Mouse (Mus musculus): ENCODE measurements around the gene Pebp1.

The Pebp1 gene

DNA sequence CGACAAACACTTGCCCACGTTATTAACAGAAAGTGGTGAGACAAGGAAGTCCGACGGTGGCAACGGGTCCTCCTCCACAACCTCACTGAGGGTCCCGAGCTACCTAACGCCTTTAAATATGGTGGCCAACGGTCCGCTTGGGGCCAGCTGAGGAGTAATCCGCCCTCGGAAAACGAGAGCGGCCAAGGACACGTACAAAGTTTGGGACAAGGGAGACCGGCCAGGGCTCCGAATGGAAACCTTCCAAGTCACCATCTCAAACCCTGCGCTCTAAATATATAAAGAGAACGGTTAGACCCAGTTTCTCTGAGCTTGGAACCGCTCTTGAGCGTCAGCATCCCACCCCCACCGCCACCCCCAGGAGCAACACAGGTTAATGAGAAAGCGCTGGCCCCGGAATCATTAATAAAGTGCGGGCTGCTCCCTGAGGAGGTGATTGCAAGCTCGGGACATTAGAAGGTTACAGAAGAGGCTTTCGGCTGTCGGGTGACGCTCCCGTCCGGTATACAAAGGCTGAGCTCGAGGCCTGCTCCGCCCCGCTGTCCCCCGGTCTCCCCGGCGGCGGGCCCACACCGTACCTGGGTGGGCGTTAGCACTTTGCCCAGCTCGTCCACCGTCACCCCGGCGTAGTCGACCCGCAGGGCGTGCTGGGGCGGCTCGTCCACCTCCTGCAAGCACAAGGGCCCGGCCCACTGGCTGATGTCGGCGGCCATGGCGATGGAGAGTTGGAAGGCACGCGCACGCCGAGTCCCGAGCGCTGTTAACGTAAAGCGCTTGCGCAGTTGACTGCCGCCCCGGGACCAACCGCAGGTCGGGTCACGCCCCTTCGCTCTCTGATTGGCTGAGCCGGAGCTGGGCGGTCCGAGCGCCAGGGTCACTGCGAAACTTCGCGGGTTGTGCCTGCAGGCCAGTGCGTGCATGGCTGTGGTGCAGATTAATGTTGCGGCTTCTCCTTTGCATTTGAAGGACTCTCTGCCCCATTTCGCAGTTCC is at the start of gene Pebp1:
Gene Pebp1 (minus strand): TSS at position 795 of the 992 bp plus-strand sequence.
- peak; percentile 97 to 98 for DNase-seq

DNA sequence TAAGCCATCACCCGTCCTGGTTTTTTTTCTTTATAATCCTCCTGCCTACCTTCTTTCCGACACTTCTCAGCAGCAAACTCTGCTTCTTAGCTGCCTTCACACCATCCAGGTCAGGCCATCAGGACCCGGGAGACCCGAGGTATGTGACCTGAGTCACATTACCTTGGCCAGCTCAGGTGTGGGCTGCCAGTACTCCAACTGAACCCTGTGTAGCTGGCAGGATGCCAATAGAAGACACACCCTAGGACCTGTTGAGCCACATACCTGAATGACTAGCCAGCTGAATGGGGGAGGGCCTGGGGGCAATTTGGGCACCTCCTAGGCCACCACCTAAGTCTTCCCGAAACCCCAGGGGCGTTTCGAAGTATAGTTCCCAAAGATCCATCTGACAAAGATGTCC is 43.0 kb upstream of the Pebp1 start:
- peak; percentile 17 to 25 for DNase-seq

DNA sequence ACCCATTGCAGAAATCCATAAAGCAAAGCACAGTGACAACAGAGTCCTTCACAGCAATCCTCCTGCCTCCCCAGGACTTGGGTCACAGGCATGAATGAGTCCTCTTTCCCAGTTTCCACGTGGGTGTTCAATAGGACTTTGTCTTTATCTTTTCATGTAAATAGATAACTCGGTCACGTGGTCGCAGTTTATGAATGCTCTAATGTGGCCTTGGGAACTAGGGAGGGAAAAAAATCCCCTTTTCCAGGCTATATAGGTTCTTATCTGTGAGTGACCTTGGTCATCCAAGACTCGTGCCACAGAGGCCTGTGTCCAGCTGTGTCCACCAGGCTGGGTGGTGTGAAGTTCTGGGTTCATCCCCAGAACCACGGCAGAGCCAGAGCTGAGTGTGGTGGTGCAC is 39.0 kb upstream of the Pebp1 start:
- no peak for DNase-seq

DNA sequence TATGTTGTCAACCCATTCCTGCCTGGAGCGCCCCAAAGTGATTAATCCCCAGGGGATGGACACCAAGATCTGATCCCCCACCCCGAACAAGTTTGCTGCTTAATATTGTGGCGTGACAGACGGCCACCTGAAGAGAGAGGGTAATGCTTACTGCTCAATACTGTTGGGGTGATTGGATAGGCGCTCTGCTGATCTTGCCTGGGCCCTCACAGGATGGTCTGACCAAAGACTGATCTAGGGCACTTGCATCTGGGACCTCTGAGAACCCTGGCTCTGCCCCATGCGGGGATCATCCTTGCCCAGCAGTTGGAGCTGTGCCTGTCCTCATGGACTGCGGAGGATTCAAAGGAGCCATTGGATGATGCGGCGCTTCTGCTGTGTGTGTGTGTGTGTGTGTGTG is 36.3 kb upstream of the Pebp1 start:
- DNase-seq = no peak

DNA sequence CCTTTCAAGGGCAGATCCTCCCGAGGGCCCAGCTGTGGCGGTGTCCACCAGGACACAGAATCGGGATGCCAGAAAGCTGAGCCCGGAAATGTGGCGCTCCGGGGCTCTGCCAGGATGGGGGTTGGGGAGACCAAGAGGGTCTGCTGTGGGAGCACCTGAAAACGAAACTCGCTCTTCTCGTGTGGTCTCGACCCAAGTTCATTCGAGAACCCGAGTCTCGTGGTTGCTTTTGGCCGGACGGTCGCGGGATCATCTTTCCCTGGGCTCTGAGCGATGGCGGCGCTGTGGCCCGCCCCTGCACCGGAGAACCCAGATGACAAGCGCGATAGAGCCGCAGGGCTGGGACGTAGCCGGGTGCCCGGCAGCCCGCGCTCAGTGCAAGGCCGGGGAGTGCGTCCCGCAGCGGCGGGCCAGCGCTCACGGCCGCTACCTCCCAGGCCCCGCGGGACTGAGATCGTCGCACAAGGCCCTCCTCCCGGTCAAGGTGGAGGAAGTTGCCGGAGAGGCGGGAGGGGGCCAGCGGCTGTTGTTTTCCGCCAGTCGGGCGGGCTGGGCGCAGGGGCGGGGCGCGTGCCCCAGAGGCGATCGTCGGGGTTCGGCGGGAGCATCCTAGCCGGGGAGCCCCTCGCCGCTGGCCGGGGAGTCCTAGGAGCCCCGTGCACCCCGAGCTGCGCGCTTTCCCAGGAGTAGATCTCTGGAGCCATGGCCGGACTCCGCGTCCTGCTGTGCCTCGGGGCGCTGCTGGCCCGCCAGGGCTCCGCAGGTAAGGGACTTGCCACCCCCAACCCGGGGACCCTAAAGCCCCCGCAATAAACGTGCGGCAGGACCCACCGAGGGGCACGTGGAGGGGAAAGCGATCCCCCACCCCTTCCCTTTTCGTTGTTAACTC is 31.6 kb upstream of the Pebp1 start, which contains the start of gene Vsig10:
Gene Vsig10 (plus strand): TSS at position 343 of the 889 bp plus-strand sequence.
- peak; percentile 74 to 86 for DNase-seq

DNA sequence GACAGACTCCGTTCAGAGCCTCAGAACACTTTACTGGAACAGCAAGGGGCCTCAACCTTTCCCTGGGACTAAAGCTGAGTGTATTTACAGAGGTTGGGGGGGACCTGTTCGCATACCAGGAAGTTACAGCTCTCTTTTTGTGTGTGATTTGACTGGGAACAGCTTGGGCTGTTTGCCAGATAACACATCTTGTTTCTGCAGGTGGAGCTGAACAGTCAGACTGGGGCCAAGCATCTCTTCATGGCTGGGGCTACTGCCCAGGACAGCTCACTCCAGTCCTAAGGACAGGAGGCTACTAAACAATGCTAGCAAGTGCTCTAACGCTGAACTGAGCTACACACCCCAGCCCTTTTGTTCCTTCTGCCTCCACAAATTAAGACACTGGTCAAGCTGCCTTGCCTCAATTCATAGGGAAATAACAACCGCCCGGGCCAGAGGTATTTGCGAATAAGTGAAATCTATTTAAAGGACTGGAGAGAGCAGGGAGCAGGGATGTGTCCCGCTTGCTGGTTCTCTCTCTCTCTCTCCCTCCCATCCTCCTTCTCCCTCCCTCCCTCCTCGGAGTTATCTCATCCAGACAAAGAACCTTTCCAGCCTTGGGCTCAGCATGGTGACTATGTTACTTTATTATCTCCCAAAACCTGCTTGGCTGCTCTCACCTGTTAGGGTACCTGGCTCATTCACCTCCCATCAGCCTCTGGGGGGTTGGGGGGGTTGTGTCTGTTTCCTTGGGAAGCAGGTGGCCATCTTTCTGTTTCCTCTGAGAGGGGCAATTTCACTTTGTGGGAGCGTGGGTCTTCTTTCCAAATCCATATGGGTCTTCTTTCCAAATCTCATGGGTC is 27.4 kb upstream of the Pebp1 start:
- no peak for DNase-seq

DNA sequence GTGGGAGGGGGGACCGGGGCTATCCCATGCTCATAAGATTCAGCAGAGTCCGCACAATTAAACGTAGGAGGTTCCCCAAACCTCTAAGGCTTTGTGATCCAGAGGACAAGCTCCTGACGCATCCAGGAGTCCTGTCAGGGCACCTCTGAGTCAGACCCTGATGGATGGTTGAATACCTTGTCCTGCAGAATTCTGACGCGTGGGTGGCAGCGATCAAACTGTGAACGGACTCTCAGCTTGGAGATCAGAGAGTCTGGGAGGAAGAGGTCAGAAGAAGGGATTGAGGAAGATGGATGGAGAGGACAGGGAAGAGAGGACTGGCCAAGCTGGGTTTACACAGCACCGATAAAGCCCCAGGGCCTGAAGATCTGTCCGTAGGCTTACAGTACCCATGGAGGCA is 26.5 kb upstream of the Pebp1 start:
- DNase-seq = no peak

DNA sequence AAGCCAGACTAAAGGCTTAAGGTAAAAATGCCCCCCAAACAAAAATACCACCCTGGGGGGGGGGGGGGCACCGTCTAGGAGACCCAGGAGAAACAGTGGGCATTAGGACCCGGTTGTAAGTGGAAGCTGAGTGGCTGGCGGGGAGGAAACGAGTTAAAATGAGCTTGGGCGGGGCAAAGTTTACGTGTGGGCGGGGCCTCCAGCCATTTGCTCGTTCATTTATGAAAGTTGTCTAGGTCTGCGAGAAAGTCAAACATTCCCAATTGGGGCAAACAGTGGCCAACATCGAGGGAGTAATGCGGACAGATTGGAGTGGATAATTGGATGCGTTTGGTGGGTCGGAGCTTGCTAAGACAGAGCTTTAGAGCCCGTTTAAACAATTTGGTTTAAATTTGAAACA is 26.0 kb upstream of the Pebp1 start:
- DNase-seq = peak; percentile 79 to 86

DNA sequence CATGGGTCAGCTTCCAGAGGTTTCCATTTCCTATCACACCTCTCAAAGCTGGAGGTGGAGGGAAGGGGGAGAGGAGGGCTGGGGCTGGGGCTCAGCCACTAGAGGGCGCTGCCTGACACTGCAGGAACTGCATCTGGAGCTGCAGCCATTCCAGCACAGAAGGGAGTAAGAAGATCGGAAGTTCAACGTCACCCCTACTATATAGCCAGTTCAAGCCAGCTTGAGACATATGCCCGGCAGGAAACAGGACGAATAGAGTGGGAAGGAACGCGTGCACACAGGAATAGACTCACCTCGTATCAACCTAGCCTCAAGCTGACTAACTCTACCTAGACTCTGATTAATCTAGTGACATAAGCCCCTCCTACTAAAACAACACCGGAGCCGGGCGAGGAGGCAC is 20.3 kb upstream of the Pebp1 start:
- DNase-seq = peak; percentile 80 to 95

DNA sequence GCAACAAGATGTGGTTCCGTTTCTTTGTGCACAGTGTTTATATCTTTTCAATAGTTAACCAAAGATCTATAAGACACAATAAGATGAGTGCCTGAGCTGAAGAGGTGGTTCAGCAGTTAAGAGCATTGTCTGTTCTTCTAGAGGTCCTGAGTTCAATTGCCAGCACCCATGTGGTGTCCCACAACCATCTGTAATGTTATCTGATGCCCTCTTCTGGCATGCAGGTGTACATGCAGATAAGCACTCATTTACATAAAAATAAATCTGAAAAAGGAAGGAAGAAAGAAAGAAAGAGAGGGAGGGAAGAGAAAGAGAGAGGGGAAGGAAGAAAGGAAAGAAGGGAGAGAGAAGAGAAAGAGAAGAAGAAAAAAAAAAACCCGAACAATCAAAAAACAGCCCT is 19.4 kb upstream of the Pebp1 start:
- no peak for DNase-seq

DNA sequence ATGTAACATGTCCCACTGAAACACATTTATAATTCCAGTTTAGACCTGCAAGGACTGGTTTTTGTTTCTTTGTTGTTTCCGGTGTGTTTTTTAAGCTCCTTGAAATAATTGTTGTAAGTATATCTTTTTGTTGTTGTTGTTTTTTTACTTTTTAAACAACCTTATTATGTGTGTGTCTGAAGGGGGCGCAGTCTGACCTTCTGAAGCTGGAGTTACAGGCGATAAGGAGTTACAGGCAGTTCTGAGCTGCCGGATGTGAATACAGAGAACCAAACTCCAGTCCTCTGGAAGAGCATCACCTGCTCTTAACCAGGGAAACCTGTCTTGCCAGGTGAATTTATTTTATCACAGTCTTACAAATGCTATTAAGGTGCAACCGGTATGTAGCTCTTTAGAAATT is 18.3 kb upstream of the Pebp1 start:
- DNase-seq = no peak

DNA sequence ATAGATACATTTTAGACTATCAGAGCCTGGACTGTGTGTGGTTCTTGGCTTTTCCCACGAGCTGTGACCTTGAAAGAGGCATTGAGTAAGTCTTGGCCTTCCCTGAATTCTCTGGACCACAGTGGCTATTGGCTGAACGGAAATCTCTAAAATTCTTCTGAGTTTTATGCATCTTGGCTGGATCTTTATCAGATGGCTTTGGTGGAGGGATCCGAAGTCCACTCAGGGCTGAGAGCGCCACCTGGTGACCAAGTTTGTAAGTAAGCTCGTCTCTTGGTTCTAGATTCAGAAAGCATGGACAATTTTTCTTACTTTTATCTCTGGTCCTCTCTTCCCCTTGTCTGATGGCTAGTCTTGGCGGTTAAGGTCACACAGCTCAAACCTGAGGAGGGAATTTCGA is 17.5 kb upstream of the Pebp1 start:
- DNase-seq = peak; percentile 86 to 96

DNA sequence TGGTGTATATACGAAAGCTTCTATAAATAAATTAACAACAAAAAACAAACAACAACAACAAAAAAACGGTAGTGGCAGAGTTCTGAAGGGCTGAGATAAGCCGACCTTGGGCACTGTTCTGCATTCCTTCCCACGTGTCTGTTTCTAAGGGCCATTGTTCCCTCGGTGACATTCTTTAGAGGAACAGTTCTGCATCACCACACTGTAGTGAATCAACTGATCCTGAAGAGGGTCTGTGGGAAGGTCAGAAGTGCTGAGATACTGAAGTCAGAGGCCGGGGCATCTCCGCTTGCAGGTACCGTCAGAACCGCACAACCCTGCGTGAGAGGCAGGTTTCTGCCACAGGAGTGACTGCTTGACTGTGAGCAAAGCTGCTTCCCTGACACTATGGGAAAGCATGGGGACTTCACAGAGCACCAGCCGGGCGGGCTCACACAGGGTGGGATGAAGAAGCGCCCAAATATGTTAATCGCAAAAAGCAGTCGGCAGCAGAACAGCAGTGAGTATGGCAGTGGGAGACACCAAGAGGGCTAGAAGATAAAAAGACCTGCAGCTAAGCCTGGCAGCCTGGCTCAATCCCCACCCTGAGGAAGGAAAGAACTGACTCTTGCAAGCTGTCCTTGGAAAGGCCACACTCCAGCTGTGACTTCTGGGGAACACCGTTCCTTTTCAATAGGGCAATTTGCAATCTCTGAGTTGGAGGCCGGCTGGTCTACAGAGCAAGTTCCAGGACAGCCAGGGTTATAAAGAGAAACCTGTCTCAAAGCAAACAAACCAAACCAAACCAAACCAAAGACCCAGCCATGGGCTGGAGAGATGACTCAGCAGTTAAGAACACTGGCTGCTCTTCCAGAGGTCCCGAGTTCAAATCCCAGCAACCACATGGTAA is 16.5 kb upstream of the Pebp1 start:
- DNase-seq = no peak

DNA sequence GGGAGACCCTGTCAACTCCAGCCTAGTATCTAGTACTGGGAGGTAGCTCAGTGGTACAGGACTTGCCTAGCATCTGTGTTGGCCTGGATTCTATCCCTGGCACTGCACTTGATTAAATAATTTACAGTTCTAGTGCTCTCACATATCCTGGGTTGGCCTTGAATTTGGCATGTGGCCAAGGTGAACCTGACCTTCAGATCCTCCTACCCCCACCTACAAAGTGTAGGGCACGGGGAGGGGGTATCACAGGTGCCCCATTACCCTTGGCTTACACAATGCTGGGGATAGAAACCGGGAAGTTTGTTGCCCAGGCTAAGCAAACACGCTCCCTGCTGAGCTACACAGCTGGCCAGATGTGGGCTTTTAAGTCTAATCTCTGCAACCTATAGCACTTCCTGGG is 15.5 kb upstream of the Pebp1 start:
- peak; percentile 50 to 51 for DNase-seq

DNA sequence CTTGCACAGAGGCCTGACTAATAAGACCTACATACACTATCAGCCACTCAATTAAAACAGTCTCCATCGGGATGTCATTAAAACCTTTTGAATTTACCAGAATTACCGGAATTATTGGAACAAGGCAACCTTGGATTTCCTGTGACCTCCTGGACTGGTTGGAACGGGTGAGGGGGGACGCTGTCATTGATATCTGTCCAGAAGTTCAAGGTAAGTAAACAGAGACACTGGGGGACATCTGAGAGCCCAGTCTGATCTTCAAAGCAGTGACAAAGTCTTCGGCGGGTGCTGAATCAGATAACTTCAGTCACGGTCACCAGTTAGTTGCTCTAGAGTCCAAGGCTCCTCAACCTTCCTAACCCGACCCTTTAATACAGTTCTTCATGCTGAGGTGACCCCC is 7.6 kb upstream of the Pebp1 start:
- DNase-seq = no peak

DNA sequence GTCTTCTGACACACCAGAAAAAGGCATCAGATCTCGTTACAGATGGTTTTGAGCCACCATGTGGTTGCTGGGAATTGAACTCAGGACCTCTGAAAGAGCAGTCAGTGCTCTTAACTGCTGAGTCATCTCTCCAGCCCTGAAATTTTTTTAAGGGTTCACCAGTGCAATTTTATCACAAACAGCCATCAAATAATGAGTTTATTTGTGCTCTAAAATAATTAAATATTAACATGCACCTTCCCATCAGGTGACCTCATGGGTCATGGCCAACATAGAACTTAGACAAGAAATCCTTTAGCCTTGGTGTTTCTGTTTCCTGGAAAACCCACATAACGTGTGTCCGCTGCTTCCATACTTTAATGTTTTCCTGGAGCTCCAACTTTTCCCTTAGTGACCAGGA is 6.4 kb upstream of the Pebp1 start:
- DNase-seq = peak in 1 of 2 experiments; percentile 26

DNA sequence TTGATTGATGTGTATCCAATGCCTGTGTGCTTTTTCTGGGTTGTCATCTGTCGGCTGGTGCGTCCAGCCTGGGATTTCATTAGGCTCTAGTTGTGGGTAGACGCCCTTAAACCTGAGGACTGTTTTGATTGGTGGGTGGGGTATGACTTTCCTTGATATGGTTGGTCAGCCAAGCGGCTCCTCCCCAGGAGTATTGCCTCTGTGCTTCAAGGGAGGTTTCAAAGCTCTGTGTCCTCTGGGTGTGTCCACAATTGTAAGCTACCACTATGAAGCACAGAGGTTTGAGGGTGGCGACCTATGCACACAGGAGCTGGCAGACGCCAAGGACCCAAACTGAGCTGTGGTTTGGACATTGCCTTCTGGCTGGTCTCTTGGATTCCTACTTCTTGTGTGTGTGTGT is 5.1 kb upstream of the Pebp1 start:
- peak; percentile 49 to 64 for DNase-seq

DNA sequence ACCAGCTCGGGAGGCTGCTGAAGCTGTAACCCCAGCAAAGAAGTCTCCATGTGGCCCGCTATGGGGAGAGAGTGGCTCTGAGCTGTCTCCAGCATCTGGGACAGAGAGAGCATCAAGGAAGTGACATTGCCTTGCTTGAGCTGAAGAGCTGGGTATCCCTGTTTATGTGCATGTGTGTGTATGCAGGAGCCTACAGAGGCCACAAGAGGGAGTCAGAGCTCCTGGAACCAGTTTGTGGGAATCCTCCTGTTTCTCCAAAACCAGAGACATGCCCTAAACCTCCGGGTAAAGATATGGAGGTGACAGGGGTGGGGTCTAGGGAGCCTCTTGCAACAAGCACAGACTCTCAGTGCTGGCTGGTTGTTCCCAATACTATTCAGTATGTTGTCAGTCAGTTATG is 3.9 kb upstream of the Pebp1 start:
- DNase-seq = no peak

DNA sequence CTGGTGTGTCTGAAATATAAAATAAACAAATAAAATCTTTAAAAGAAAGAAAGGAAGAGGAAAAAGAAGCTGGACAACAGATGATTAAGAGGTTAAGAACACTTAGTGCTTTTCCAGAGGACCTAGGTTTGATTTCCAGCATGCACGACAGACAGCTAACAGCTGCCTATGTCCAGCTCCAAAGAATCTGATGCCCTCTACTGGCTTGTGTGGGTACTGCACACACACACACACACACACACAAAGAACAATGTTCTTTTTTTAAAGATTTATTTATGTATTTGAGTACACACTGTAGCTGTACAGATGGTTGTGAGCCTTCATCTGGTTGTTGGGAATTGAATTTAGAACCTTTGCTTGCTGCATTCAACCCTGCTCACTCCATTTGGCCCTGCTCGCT is 2.7 kb upstream of the Pebp1 start:
- DNase-seq = no peak

DNA sequence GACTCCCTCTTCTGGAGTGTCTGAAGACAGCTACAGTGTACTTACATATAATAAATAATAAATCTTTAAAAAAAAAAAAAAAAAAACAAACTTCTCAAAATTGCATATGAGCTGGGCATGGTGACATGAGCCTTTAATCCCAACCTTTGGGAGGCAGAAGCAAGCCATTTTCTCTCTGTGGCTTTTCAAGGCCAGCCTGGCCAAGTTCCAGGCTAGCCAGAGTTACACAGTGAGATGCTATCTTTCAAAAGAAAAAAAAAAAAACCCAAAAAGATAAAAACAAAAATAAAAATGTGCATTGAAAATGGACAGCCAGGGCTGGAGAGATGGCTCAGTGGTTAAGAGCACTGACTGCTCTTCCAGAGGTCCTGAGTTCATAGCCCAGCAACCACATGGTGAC is 2.2 kb upstream of the Pebp1 start:
- DNase-seq = no peak

DNA sequence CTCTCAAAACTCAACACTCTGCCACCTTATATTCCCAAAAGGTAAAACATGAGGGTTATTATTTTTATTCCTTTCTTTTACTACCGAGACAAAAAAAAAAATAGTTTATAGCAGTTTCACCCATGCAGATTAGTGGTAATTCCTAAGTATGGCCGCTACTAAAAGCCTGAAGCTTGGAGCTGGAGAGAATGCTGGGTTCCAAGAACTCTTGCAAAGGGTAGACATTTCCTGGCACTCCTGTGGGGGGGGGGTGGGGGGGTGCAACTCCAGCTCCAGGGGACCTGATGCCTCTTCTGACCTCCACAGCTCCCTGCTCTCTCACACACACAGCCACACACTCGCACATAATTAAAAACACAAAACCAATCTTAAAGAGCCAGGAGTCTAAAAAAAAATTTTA is 1.1 kb downstream of the Pebp1 start:
- DNase-seq = no peak

DNA sequence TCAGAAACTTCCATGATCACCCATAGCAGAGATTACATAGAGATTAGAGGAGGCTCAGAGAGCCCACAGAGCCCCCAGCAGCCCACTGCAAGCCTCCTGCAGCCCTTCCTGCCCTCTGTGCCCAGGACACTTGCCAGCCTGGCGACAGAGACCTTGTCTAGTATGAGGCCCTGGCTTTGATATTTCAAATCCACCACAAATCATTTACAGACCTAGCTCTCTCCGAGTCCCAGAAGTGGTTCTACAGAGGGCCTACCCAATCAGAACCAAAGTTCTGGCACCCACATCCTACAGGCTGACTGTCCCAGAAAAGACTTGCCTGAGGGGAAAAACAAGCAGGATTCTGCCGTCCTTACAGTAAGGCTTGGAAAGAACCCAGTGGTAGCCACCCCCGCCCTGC is 2.2 kb downstream of the Pebp1 start:
- peak; percentile 60 to 64 for DNase-seq
